Comparison of ENCODE assay signal across 11 mouse cellular contexts in genomic region chr14:13284845-13285198, GRCm38 (mm10). TPM values are rescaled to one million over a fixed set of nuclear protein-coding genes. Genes with fewer than 3 reads are reported as not detected.
DNase-seq lines count a peak whose midpoint lies in the region; ATAC-seq lines count a peak whose summit lies in the region.
"Had no signal": no experiment of that assay in that cellular context is flagged by ENCODE, and none has a peak within 500 bp of the region (broad histone marks: within the 10 kb centered on the region; RNA-seq: fewer than 3 reads in every experiment).

No protein-coding gene starts in this region.

- ATAC-seq in kidney, embryonic 14.5 days (ENCODE audit: low FRiP score, low TSS enrichment) = no peak; the same call in 1 of the 2 replicates
- no peak for ATAC-seq in embryonic facial prominence, embryonic 13.5 days (ENCODE audit: insufficient number of reproducible peaks, insufficient read depth, low FRiP score, low TSS enrichment, low read depth)
- ATAC-seq in hindbrain, embryonic 15.5 days (ENCODE audit: low FRiP score, low read depth) = peak; percentile 67
- no peak for ATAC-seq in midbrain, embryonic 16.5 days
- no peak for ATAC-seq in erythroid progenitor cell, adult 5-6 weeks (replicated peaks; ENCODE audit: low FRiP score, poor library complexity, severe bottlenecking)

- no peak overlapping the region for H3K27ac ChIP-seq in kidney, embryonic 14.5 days (ENCODE audit: low read depth, low read length)
- H3K27ac ChIP-seq in embryonic facial prominence, embryonic 13.5 days = no peak overlapping the region
- H3K27ac ChIP-seq in hindbrain, embryonic 15.5 days (replicated peaks) = no peak overlapping the region
- H3K27ac ChIP-seq in midbrain, embryonic 16.5 days (ENCODE audit: low read length) = no peak overlapping the region

- H3K9me3 ChIP-seq in kidney, embryonic 14.5 days (ENCODE audit: control insufficient read depth, low read length) = no peaks in the 10 kb centered on the region
- H3K9me3 ChIP-seq in embryonic facial prominence, embryonic 13.5 days = no peaks in the 10 kb centered on the region
- no peaks in the 10 kb centered on the region for H3K9me3 ChIP-seq in hindbrain, embryonic 15.5 days
- no peaks in the 10 kb centered on the region for H3K9me3 ChIP-seq in midbrain, embryonic 16.5 days (replicated peaks; ENCODE audit: control insufficient read depth, low read length, poor library complexity, severe bottlenecking)
- H3K9me3 ChIP-seq: G1E had no signal

- H3K36me3 ChIP-seq in kidney, embryonic 14.5 days (ENCODE audit: control insufficient read depth, insufficient read depth, low read length) = no peaks in the 10 kb centered on the region
- no peaks in the 10 kb centered on the region for H3K36me3 ChIP-seq in embryonic facial prominence, embryonic 13.5 days
- H3K36me3 ChIP-seq in hindbrain, embryonic 15.5 days = no peaks in the 10 kb centered on the region
- H3K36me3 ChIP-seq in midbrain, embryonic 16.5 days (ENCODE audit: control insufficient read depth, insufficient read depth, low read length) = no peaks in the 10 kb centered on the region
- H3K36me3 ChIP-seq: G1E had no signal

- no peak for DNase-seq in kidney, adult 9 months
- DNase-seq in thymus, postnatal 4 days = no peak
- DNase-seq in gastrocnemius, postnatal 25 days = no peak
- DNase-seq: thymus, adult 2 months had no signal

- peak overlapping the region; percentile 30 for H3K4me3 ChIP-seq in kidney, embryonic 14.5 days (ENCODE audit: low read length)
- peak overlapping the region; percentile 40 for H3K4me3 ChIP-seq in embryonic facial prominence, embryonic 13.5 days
- H3K4me3 ChIP-seq in hindbrain, embryonic 15.5 days = peak overlapping the region; percentile 46
- peak overlapping the region; percentile 41 for H3K4me3 ChIP-seq in midbrain, embryonic 16.5 days (ENCODE audit: low read depth, low read length)

- 13% methylated on average over 13 of the region's 13 CpGs for WGBS in kidney, embryonic 14.5 days
- 13% methylated on average over 13 of the region's 13 CpGs for WGBS in embryonic facial prominence, embryonic 13.5 days
- WGBS in hindbrain, embryonic 15.5 days = 14% methylated on average over 13 of the region's 13 CpGs
- WGBS in midbrain, embryonic 16.5 days = 18% methylated on average over 13 of the region's 13 CpGs

- H3K4me2 ChIP-seq in kidney, embryonic 14.5 days (replicated peaks; ENCODE audit: low read depth, low read length) = peak overlapping the region; percentile 64
- peak overlapping the region; percentile 76 for H3K4me2 ChIP-seq in embryonic facial prominence, embryonic 13.5 days
- H3K4me2 ChIP-seq in hindbrain, embryonic 15.5 days = peak overlapping the region; percentile 86
- H3K4me2 ChIP-seq in midbrain, embryonic 16.5 days (ENCODE audit: low read length) = peak overlapping the region; percentile 85

- no peaks in the 10 kb centered on the region for H3K27me3 ChIP-seq in kidney, embryonic 14.5 days (ENCODE audit: control insufficient read depth, insufficient read depth, low read length)
- peaks cover 14% of the 10 kb centered on the region for H3K27me3 ChIP-seq in embryonic facial prominence, embryonic 13.5 days
- H3K27me3 ChIP-seq in hindbrain, embryonic 15.5 days = peaks cover 9% of the 10 kb centered on the region; the same call in 1 of the 2 replicates
- H3K27me3 ChIP-seq in midbrain, embryonic 16.5 days (ENCODE audit: control insufficient read depth, insufficient read depth, low read depth, low read length) = no peaks in the 10 kb centered on the region; the same call in 1 of the 2 replicates

- H3K4me1 ChIP-seq in kidney, embryonic 14.5 days (ENCODE audit: control insufficient read depth, insufficient read depth, low read length) = no peaks in the 10 kb centered on the region
- H3K4me1 ChIP-seq in embryonic facial prominence, embryonic 13.5 days = peaks cover 4% of the 10 kb centered on the region; the same call in 1 of the 2 replicates
- H3K4me1 ChIP-seq in hindbrain, embryonic 15.5 days (replicated peaks) = peaks cover 16% of the 10 kb centered on the region
- no peaks in the 10 kb centered on the region for H3K4me1 ChIP-seq in midbrain, embryonic 16.5 days (ENCODE audit: control insufficient read depth, insufficient read depth, low read length)

- H3K9ac ChIP-seq in kidney, embryonic 14.5 days (ENCODE audit: low read depth, low read length) = peak overlapping the region; percentile 20; the same call in 1 of the 2 replicates
- H3K9ac ChIP-seq in embryonic facial prominence, embryonic 13.5 days = peak overlapping the region; percentile 68
- H3K9ac ChIP-seq in hindbrain, embryonic 15.5 days = peak overlapping the region; percentile 43
- peak overlapping the region; percentile 62 for H3K9ac ChIP-seq in midbrain, embryonic 16.5 days (ENCODE audit: low read depth, low read length)

RNA-seq across cellular contexts. Expression of gene Synpr, which starts 0.2 kb away (rescaled TPM):
- 1.3 and 2.0 TPM in 2 replicates for polyA plus RNA-seq in kidney, embryonic 14.5 days (2014; fragmentation: Nextera tagmentation; extraction: Ambion mirVana)
- 2.8 and 2.9 TPM in 2 replicates for polyA plus RNA-seq in embryonic facial prominence, embryonic 13.5 days (2015; fragmentation: Nextera tagmentation; extraction: Ambion mirVana)
- polyA plus RNA-seq in hindbrain, embryonic 15.5 days (2015; fragmentation: Nextera tagmentation; extraction: Ambion mirVana) = 44.3 and 44.9 TPM in 2 replicates
- polyA plus RNA-seq in midbrain, embryonic 16.5 days (2015; fragmentation: Nextera tagmentation; extraction: Ambion mirVana) = 45.9 and 47.1 TPM in 2 replicates
- total RNA-seq in erythroid progenitor cell, adult 5-6 weeks (2015; ENCODE audit: low replicate concordance) = not detected in 2 replicates
- total RNA-seq in erythroid progenitor cell, adult 5-6 weeks (2017; ENCODE audit: low replicate concordance) = not detected in 2 replicates
- total RNA-seq in gastrocnemius, postnatal 25 days (2021) = not detected
- total RNA-seq: neutrophil, adult 5-6 weeks had no signal
- polyA plus RNA-seq: G1E had no signal

Comparison
In these comparisons a context has a peak if more than half of its experiments do, and no peak if none do; other contexts are left out.
1. RNA of gene Synpr, which starts 0.2 kb away (polyA plus RNA-seq): 45.9 to 47.1 TPM in midbrain, embryonic 16.5 days and 44.3 to 44.9 TPM in hindbrain, embryonic 15.5 days; 2.8 to 2.9 TPM in embryonic facial prominence, embryonic 13.5 days and 1.3 to 2.0 TPM in kidney, embryonic 14.5 days; every median in the first group is over 10 times any median in the second.
2. Peak in every context shown above with its lines, with median percentiles within 50 percentile points of each other: H3K4me2 ChIP-seq, H3K4me3 ChIP-seq and H3K9ac ChIP-seq.